Mouse (Mus musculus): Measurements from ENCODE around the gene Scaf8.
"Not testable (repeated sequence)": the region's sequence is repeated elsewhere in the genome, so short reads cannot be mapped to it uniquely, and the experiment has no call there.

The Scaf8 gene

GRCm38 (mm10) chr17:3114720-3115379 is at the start of gene Scaf8:
Scaf8 (plus strand) TSS chr17:3114972.
- peak; percentile 96 for DNase-seq (ENCODE audit: low spot score)

- no peak for DNase-seq (ENCODE audit: low spot score)
Measured at GRCm38 (mm10) chr17:3075166-3075872, 39.5 kb upstream of the Scaf8 start.

- no peak for DNase-seq (ENCODE audit: low spot score)
Measured at GRCm38 (mm10) chr17:3075873-3076245, 38.9 kb upstream of the Scaf8 start.

GRCm38 (mm10) chr17:3077936-3078335 is 36.8 kb upstream of the Scaf8 start:
- not testable (repeated sequence) for DNase-seq (ENCODE audit: low spot score)

GRCm38 (mm10) chr17:3080587-3081349 is 34.0 kb upstream of the Scaf8 start:
- DNase-seq (ENCODE audit: low spot score): not testable (repeated sequence)

- peak; percentile 80 for DNase-seq (ENCODE audit: low spot score)
Measured at GRCm38 (mm10) chr17:3081512-3082100, 33.2 kb upstream of the Scaf8 start.

- peak; percentile 50 for DNase-seq (ENCODE audit: low spot score)
Measured at GRCm38 (mm10) chr17:3082125-3082755, 32.5 kb upstream of the Scaf8 start.

GRCm38 (mm10) chr17:3082756-3083749 is 31.7 kb upstream of the Scaf8 start:
- DNase-seq (ENCODE audit: low spot score): not testable (repeated sequence)

- DNase-seq (ENCODE audit: low spot score): peak; percentile 87
Measured at GRCm38 (mm10) chr17:3083886-3084550, 30.8 kb upstream of the Scaf8 start.

- DNase-seq (ENCODE audit: low spot score): peak; percentile 79
Measured at GRCm38 (mm10) chr17:3084551-3084930, 30.2 kb upstream of the Scaf8 start.

- DNase-seq (ENCODE audit: low spot score): no peak
Measured at GRCm38 (mm10) chr17:3085152-3085551, 29.6 kb upstream of the Scaf8 start.

GRCm38 (mm10) chr17:3092682-3093081 is 22.1 kb upstream of the Scaf8 start:
- no peak for DNase-seq (ENCODE audit: low spot score)

- DNase-seq (ENCODE audit: low spot score): not testable (repeated sequence)
Measured at GRCm38 (mm10) chr17:3099273-3099672, 15.5 kb upstream of the Scaf8 start.

- peak; percentile 58 for DNase-seq (ENCODE audit: low spot score)
Measured at GRCm38 (mm10) chr17:3102336-3103165, 12.2 kb upstream of the Scaf8 start.

GRCm38 (mm10) chr17:3104154-3104931 is 10.4 kb upstream of the Scaf8 start:
- no peak for DNase-seq (ENCODE audit: low spot score)

- DNase-seq (ENCODE audit: low spot score): no peak
Measured at GRCm38 (mm10) chr17:3105022-3105421, 9.8 kb upstream of the Scaf8 start.

- DNase-seq (ENCODE audit: low spot score): no peak
Measured at GRCm38 (mm10) chr17:3113737-3114357, 925 bp upstream of the Scaf8 start.

- DNase-seq (ENCODE audit: low spot score): no peak
Measured at GRCm38 (mm10) chr17:3114358-3114719, 433 bp upstream of the Scaf8 start.
